Mouse (Mus musculus) bone marrow macrophage, adult 2 months (primary cell): ENCODE results near the gene Pcp4. TPM values are rescaled to one million over a fixed set of nuclear protein-coding genes. Genes with fewer than 3 reads are reported as not detected.

Experiments used
- H3K27ac ChIP-seq: 2 replicates; pipeline ENCODE4 v1.5.1; 2012; ENCODE audit warnings: low read depth, low read length; ENCODE audit not compliant: insufficient read depth
- H3K4me1 ChIP-seq: 2 replicates; pipeline ENCODE4 v1.6.1; 2012; ENCODE audit warnings: low read length; ENCODE audit not compliant: control insufficient read depth, insufficient read depth
- H3K4me3 ChIP-seq: 2 replicates; pipeline ENCODE4 v1.5.1; 2012; ENCODE audit warnings: mild to moderate bottlenecking, low read length, moderate library complexity; ENCODE audit not compliant: insufficient read depth
- CTCF ChIP-seq: IDR thresholded peaks from 2 replicates; pipeline ENCODE4 v1.5.1; 2012; ENCODE audit warnings: low read depth, mild to moderate bottlenecking, low read length, moderate library complexity
- POLR2A ChIP-seq: IDR thresholded peaks from 2 replicates; pipeline ENCODE4 v1.6.1; 2012; ENCODE audit warnings: mild to moderate bottlenecking, low read depth, low read length, borderline replicate concordance
- polyA plus RNA-seq: library from polyadenylated mRNA; stranded (reverse); fragments of >200 nt; gene quantifications from 2 replicates; pipeline ENCODE4 v1.2.4, GENCODE M21; 2012; ENCODE audit not compliant: missing spikeins, insufficient read depth, insufficient read length

The Pcp4 gene
- polyA plus RNA-seq, 1 experiment, result not detected

GRCm38 (mm10) chr16:96454086-96454485 is 13.3 kb upstream of the Pcp4 start:
- Histone ChIP-seq H3K4me3 (no peak overlapping the region), H3K4me1 (no peaks in the 10 kb centered on the region), H3K27ac (no peak overlapping the region)
- TF ChIP-seq POLR2A, result no peak
- TF ChIP-seq CTCF, result no peak

- TF ChIP-seq POLR2A, result no peak
- TF ChIP-seq CTCF, result no peak
- H3K27ac ChIP-seq, result no peak overlapping the region
- no peaks in the 10 kb centered on the region for H3K4me1 ChIP-seq
- H3K4me3 ChIP-seq, result no peak overlapping the region
Observed at GRCm38 (mm10) chr16:96457612-96458011, 9.8 kb upstream of the Pcp4 start.

GRCm38 (mm10) chr16:96459356-96459755 is 8.1 kb upstream of the Pcp4 start:
- Histone ChIP-seq H3K4me3 (no peak overlapping the region), H3K27ac (no peak overlapping the region), H3K4me1 (no peaks in the 10 kb centered on the region)
- TF ChIP-seq CTCF, result no peak
- TF ChIP-seq POLR2A, result no peak

GRCm38 (mm10) chr16:96460788-96461187 is 6.6 kb upstream of the Pcp4 start:
- no peaks in the 10 kb centered on the region for H3K4me1 ChIP-seq
- no peak overlapping the region for H3K27ac ChIP-seq
- TF ChIP-seq POLR2A (no peak), CTCF (no peak)
- no peak overlapping the region for H3K4me3 ChIP-seq

- Histone ChIP-seq H3K27ac (no peak overlapping the region), H3K4me1 (no peaks in the 10 kb centered on the region), H3K4me3 (no peak overlapping the region)
- TF ChIP-seq POLR2A, result no peak
- no peak for TF ChIP-seq CTCF
Observed at GRCm38 (mm10) chr16:96468011-96468410, 605 bp downstream of the Pcp4 start.

GRCm38 (mm10) chr16:96468698-96469097 is 1.3 kb downstream of the Pcp4 start:
- Histone ChIP-seq H3K4me1 (no peaks in the 10 kb centered on the region), H3K27ac (no peak overlapping the region), H3K4me3 (no peak overlapping the region)
- no peak for TF ChIP-seq CTCF
- TF ChIP-seq POLR2A, result no peak

- Histone ChIP-seq H3K27ac (no peak overlapping the region), H3K4me1 (no peaks in the 10 kb centered on the region), H3K4me3 (no peak overlapping the region)
- no peak for TF ChIP-seq CTCF
- TF ChIP-seq POLR2A, result no peak
Observed at GRCm38 (mm10) chr16:96469640-96470039, 2.2 kb downstream of the Pcp4 start.

- Histone ChIP-seq H3K27ac (no peak overlapping the region), H3K4me3 (no peak overlapping the region), H3K4me1 (no peaks in the 10 kb centered on the region)
- TF ChIP-seq POLR2A, result no peak
- no peak for TF ChIP-seq CTCF
Observed at GRCm38 (mm10) chr16:96472361-96472760, 5.0 kb downstream of the Pcp4 start.

GRCm38 (mm10) chr16:96472816-96473215 is 5.4 kb downstream of the Pcp4 start:
- H3K4me3 ChIP-seq, result no peak overlapping the region
- H3K27ac ChIP-seq, result no peak overlapping the region
- TF ChIP-seq POLR2A, result no peak
- no peaks in the 10 kb centered on the region for H3K4me1 ChIP-seq

- Histone ChIP-seq H3K27ac (no peak overlapping the region), H3K4me3 (no peak overlapping the region), H3K4me1 (no peaks in the 10 kb centered on the region)
- no peak for TF ChIP-seq CTCF
- TF ChIP-seq POLR2A, result no peak
Observed at GRCm38 (mm10) chr16:96474185-96474584, 6.8 kb downstream of the Pcp4 start.

- Histone ChIP-seq H3K4me1 (no peaks in the 10 kb centered on the region), H3K27ac (no peak overlapping the region), H3K4me3 (no peak overlapping the region)
- no peak for TF ChIP-seq CTCF
- no peak for TF ChIP-seq POLR2A
Observed at GRCm38 (mm10) chr16:96481791-96482190, 14.4 kb downstream of the Pcp4 start.
